Mouse (Mus musculus) urinary bladder, adult 18-20 months (tissue): Measurements from ENCODE around the gene Vmn1r165.
"Not testable (repeated sequence)": the region's sequence is repeated elsewhere in the genome, so short reads cannot be mapped to it uniquely, and the experiment has no call there.

ENCODE experiments used
- DNase-seq, 2 experiments: peaks; one replicate each; pipeline ENCODE4 v3.0.0; 2022; ENCODE audit warnings: low spot score in 2 of 2, mixed read lengths in 2 of 2

Vmn1r165 gene

GRCm38 (mm10) chr7:23217032-23217431 lies at the start of gene Vmn1r165:
Gene Vmn1r165, plus strand, starts transcription at chr7:23217332.
- not testable (repeated sequence) for DNase-seq

GRCm38 (mm10) chr7:23251582-23251981 lies 34.5 kb downstream of the Vmn1r165 start, which contains the start of gene Vmn1r166:
Gene Vmn1r166, minus strand, starts transcription at chr7:23251682.
- DNase-seq: not testable (repeated sequence)
